Mouse (Mus musculus) bone marrow, adult 2 months (tissue): Measurements from ENCODE around the gene Arhgap45.
A peak's percentile ranks its signal among the peaks of the same experiment; 100 is the strongest.

Source experiments
- CTCF ChIP-seq: fragments of 200-500 bp; IDR thresholded peaks from 2 replicates; pipeline ENCODE4 v1.5.1; 2011; ENCODE audit warnings: low read length, control low read depth; ENCODE audit not compliant: control insufficient read depth, insufficient read depth
- POLR2A ChIP-seq: fragments of 200-500 bp; IDR thresholded peaks from 2 replicates; pipeline ENCODE4 v1.6.1; 2011; ENCODE audit warnings: low read depth, mild to moderate bottlenecking, control low read depth, low read length, borderline replicate concordance; ENCODE audit not compliant: control insufficient read depth

DNA sequence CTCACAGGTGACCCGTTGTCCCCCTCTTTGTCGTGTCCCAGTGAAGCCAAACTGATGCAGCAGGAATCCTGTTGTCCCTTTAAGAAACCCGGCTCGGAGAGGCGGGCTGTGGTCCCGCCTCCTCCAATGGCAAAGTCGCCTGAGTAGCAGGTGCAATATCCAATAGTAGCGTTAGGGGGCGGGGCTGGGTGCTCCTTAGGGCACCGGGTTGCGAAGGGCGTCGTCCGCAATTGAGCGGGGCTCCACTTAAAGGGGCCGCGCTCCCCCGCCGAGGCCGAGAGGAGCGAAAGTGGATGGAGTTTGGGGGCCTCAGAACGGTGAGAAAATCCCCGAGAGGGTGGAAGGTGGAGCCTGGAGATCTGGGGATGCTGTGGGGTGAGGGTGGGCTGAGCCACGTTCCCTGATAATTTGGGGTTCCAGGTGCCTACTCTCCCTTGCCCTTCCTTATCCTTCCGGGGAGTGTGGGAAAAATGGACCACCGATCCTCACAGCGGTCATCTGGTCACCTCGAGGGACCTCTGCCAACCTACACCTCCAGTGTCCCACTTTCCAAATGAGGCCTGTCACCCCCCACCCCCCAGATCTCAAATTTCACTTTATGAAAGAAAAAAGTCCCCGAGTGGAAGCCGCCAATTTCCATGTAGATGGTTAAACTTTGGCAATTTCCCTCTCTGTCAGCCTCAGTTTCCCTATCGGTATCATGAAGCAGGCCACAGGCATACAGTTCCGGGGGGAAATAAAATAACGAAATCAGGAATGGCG lies 20.0 kb upstream of the Arhgap45 start, which contains the start of gene Abca7:
- TF ChIP-seq POLR2A (peak; percentile 73; the same call in 1 of the 2 replicates), CTCF (no peak)
